Mouse (Mus musculus): ENCODE data around the gene Smo. TPM values are rescaled to one million over a fixed set of nuclear protein-coding genes. Genes with fewer than 3 reads are reported as not detected.

Gene Smo
- polyA plus RNA-seq, 2 experiments = 2.2 to 5.0 TPM

DNA sequence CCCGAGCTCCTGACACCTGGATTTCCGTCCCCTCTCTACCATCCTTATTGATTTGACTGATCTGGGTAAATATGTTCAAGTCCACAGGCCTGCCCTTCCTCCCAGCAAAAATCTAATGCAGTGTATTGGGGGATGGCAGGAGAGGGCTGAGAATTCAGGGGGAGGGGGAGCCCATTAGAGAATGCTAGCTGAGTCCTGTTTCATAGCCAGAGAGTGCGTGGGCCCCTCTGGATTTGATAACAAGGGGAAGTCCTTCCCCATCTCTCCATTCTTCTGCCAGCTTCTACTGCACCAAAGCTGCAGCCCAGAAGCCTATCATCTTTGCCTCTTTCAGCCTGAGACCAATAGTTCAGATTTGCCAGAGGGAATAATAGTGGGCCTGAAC, 40.0 kb upstream of the Smo start:
- peak overlapping the region; percentile 97 for H3K27ac ChIP-seq
- H3K4me3 ChIP-seq (ENCODE audit: insufficient read depth in 1 of 2, low read depth in 2 of 2, low read length in 2 of 2) = peak overlapping the region; percentile 78 to 83
- no peaks in the 10 kb centered on the region for H3K9me3 ChIP-seq (ENCODE audit: control insufficient read depth, low read length)
- ATAC-seq (ENCODE audit: insufficient read depth) (no peak), DNase-seq (ENCODE audit: low read depth in 3 of 3, low spot score in 3 of 3) (no peak)
- WGBS (ENCODE audit: insufficient replicate concordance) = 19% methylated on average over 3 of the region's 3 CpGs
- peak overlapping the region; percentile 92 for H3K4me2 ChIP-seq (ENCODE audit: low read depth)
- peaks cover 32% of the 10 kb centered on the region for H3K36me3 ChIP-seq (replicated peaks; ENCODE audit: control insufficient read depth, insufficient read depth, low read depth)
- TF ChIP-seq EP300 (IDR thresholded peaks at IDR 0.05; ENCODE audit: low read depth) (0 out of 2 replicates have a peak, but pooled peaks have one; percentile 21), CTCF (IDR thresholded peaks at IDR 0.05; ENCODE audit: low read depth) (no peak)
- H3K9ac ChIP-seq (replicated peaks) = peak overlapping the region; percentile 90
- H3K27me3 ChIP-seq (ENCODE audit: control insufficient read depth, insufficient read depth, low read length) = peaks cover 18% of the 10 kb centered on the region
- H3K4me1 ChIP-seq (replicated peaks; ENCODE audit: control insufficient read depth in 2 of 2, insufficient read depth in 2 of 2, low read length in 1 of 2) = peaks cover 32 to 40% of the 10 kb centered on the region in 2 experiments

- peaks cover 14% of the 10 kb centered on the region for H3K27me3 ChIP-seq (ENCODE audit: control insufficient read depth, insufficient read depth, low read length)
- H3K9me3 ChIP-seq (ENCODE audit: control insufficient read depth, low read length) = no peaks in the 10 kb centered on the region
- peaks cover 39 to 47% of the 10 kb centered on the region in 2 experiments for H3K4me1 ChIP-seq (replicated peaks; ENCODE audit: control insufficient read depth in 2 of 2, insufficient read depth in 2 of 2, low read length in 1 of 2)
- H3K9ac ChIP-seq (replicated peaks) = peak overlapping the region; percentile 90
- no peak for DNase-seq (ENCODE audit: low read depth in 3 of 3, low spot score in 3 of 3)
- peak overlapping the region; percentile 92 for H3K4me2 ChIP-seq (ENCODE audit: low read depth)
- no peak for ATAC-seq (ENCODE audit: insufficient read depth)
- TF ChIP-seq CTCF (IDR thresholded peaks at IDR 0.05; ENCODE audit: low read depth) = peak; percentile 28; the same call in 1 of the 2 replicates
- TF ChIP-seq EP300 (IDR thresholded peaks at IDR 0.05; ENCODE audit: low read depth) = no peak
- H3K4me3 ChIP-seq (ENCODE audit: insufficient read depth in 1 of 2, low read depth in 2 of 2, low read length in 2 of 2) = peak overlapping the region; percentile 78 to 83
- peak overlapping the region; percentile 97 for H3K27ac ChIP-seq
- WGBS (ENCODE audit: insufficient replicate concordance) = 19% methylated on average over 7 of the region's 7 CpGs
- H3K36me3 ChIP-seq (replicated peaks; ENCODE audit: control insufficient read depth, insufficient read depth, low read depth) = peaks cover 35% of the 10 kb centered on the region
These were observed 39.3 kb upstream of the Smo start for GRCm38 (mm10) chr6:29695975-29696374.

DNA sequence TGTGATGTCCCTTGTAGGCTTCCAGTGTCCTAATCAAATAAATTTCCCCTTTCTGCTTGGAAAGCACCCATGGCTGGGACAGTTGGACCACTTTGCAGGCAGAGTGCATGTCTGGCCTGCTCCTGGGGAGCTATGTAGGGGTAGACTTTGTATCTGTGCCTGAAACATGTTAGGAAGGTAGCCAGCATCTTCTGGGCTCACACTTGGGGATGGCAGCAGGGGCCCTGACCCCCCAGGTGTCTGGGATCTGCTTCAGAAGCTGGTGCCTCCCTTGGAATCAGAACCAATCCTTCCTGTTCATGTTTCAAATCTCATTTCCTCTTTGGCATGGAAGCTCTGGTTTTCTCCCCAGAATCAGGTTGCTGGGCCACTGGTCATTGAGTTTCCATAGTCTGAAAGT, 38.2 kb upstream of the Smo start:
- DNase-seq (ENCODE audit: low read depth in 3 of 3, low spot score in 3 of 3) = no peak
- peaks cover 46 to 56% of the 10 kb centered on the region in 2 experiments for H3K4me1 ChIP-seq (replicated peaks; ENCODE audit: control insufficient read depth in 2 of 2, insufficient read depth in 2 of 2, low read length in 1 of 2)
- TF ChIP-seq EP300 (IDR thresholded peaks at IDR 0.05; ENCODE audit: low read depth) = no peak
- TF ChIP-seq CTCF (IDR thresholded peaks at IDR 0.05; ENCODE audit: low read depth) = no peak
- H3K4me2 ChIP-seq (ENCODE audit: low read depth) = peak overlapping the region; percentile 92
- peak overlapping the region; percentile 78 to 83 for H3K4me3 ChIP-seq (ENCODE audit: insufficient read depth in 1 of 2, low read depth in 2 of 2, low read length in 2 of 2)
- peak overlapping the region; percentile 90 for H3K9ac ChIP-seq (replicated peaks)
- H3K9me3 ChIP-seq (ENCODE audit: control insufficient read depth, low read length) = no peaks in the 10 kb centered on the region
- peaks cover 7% of the 10 kb centered on the region for H3K27me3 ChIP-seq (ENCODE audit: control insufficient read depth, insufficient read depth, low read length)
- H3K36me3 ChIP-seq (replicated peaks; ENCODE audit: control insufficient read depth, insufficient read depth, low read depth) = peaks cover 41% of the 10 kb centered on the region
- H3K27ac ChIP-seq = peak overlapping the region; percentile 97
- no peak for ATAC-seq (ENCODE audit: insufficient read depth)

GRCm38 (mm10) chr6:29697548-29697947, 37.8 kb upstream of the Smo start:
- peaks cover 3% of the 10 kb centered on the region for H3K27me3 ChIP-seq (ENCODE audit: control insufficient read depth, insufficient read depth, low read length)
- ATAC-seq (ENCODE audit: insufficient read depth) (peak; percentile 77), DNase-seq (ENCODE audit: low read depth in 3 of 3, low spot score in 3 of 3) (peak; percentile 91 to 92 (median 91))
- no peaks in the 10 kb centered on the region for H3K9me3 ChIP-seq (ENCODE audit: control insufficient read depth, low read length)
- peaks cover 45% of the 10 kb centered on the region for H3K36me3 ChIP-seq (replicated peaks; ENCODE audit: control insufficient read depth, insufficient read depth, low read depth)
- H3K9ac ChIP-seq (replicated peaks) = peak overlapping the region; percentile 90
- TF ChIP-seq EP300 (IDR thresholded peaks at IDR 0.05; ENCODE audit: low read depth) (peak; percentile 95), CTCF (IDR thresholded peaks at IDR 0.05; ENCODE audit: low read depth) (peak; percentile 66)
- peak overlapping the region; percentile 97 for H3K27ac ChIP-seq
- WGBS (ENCODE audit: insufficient replicate concordance) = 11% methylated on average over 3 of the region's 3 CpGs
- peaks cover 50 to 60% of the 10 kb centered on the region in 2 experiments for H3K4me1 ChIP-seq (replicated peaks; ENCODE audit: control insufficient read depth in 2 of 2, insufficient read depth in 2 of 2, low read length in 1 of 2)
- H3K4me2 ChIP-seq (ENCODE audit: low read depth) = peak overlapping the region; percentile 92
- H3K4me3 ChIP-seq (ENCODE audit: insufficient read depth in 1 of 2, low read depth in 2 of 2, low read length in 2 of 2) = peak overlapping the region; percentile 78 to 83

DNA sequence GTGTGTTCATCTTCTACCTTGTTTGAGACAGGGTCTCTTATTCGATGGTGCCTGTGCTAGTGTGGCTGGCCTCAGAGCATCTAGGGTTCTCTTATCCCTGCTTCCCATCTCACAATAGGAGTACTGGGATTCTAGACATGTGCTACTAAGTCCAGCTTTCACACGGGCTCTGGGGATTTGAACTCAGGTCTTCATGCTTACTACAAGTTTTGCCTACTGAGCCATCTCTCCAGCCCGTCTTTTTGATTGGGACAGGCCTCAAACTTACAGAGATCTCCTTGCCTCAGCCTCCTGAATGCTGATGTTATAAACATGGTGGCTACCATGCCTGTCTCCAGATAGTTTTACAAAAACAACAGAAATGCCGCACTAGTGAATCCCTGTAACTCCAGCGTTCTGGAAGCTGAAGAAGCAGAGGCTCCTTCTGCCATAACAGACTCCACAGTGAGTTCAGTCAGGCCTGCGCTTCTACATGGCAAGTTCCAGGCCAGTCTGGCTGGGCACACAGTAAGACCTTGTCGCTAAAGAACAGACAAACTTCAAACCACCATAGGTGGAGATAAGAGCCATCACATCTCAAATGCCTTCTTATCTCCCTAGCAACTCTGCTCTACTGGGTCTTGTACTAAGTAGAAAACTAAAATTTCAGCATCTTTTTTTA, 36.1 kb upstream of the Smo start:
- peak overlapping the region; percentile 97 for H3K27ac ChIP-seq
- H3K9me3 ChIP-seq (ENCODE audit: control insufficient read depth, low read length) = no peaks in the 10 kb centered on the region
- peak overlapping the region; percentile 90 for H3K9ac ChIP-seq (replicated peaks)
- peak overlapping the region; percentile 92 for H3K4me2 ChIP-seq (ENCODE audit: low read depth)
- H3K27me3 ChIP-seq (ENCODE audit: control insufficient read depth, insufficient read depth, low read length) = no peaks in the 10 kb centered on the region
- WGBS (ENCODE audit: insufficient replicate concordance) = 22% methylated on average over 7 of the region's 7 CpGs
- no peak for TF ChIP-seq CTCF (IDR thresholded peaks at IDR 0.05; ENCODE audit: low read depth)
- TF ChIP-seq EP300 (IDR thresholded peaks at IDR 0.05; ENCODE audit: low read depth) = peak; percentile 94
- peak; percentile 42 for ATAC-seq (ENCODE audit: insufficient read depth)
- H3K36me3 ChIP-seq (replicated peaks; ENCODE audit: control insufficient read depth, insufficient read depth, low read depth) = peaks cover 56% of the 10 kb centered on the region
- peak overlapping the region; percentile 38 to 45 for H3K4me3 ChIP-seq (ENCODE audit: insufficient read depth in 1 of 2, low read depth in 2 of 2, low read length in 2 of 2)
- peaks cover 59 to 67% of the 10 kb centered on the region in 2 experiments for H3K4me1 ChIP-seq (replicated peaks; ENCODE audit: control insufficient read depth in 2 of 2, insufficient read depth in 2 of 2, low read length in 1 of 2)
- peak; percentile 76 to 85 (median 83) for DNase-seq (ENCODE audit: low read depth in 3 of 3, low spot score in 3 of 3)
